Comparison of ENCODE assay signal across 9 mouse cellular contexts in genomic region chr19:56423370-56423769, GRCm38 (mm10). TPM values are rescaled to one million over a fixed set of nuclear protein-coding genes. Genes with fewer than 3 reads are reported as not detected.
DNase-seq lines count a peak whose midpoint lies in the region; ATAC-seq and TF ChIP-seq lines count a peak whose summit lies in the region.
"Had no signal": no experiment of that assay in that cellular context is flagged by ENCODE, and none has a peak within 500 bp of the region (broad histone marks: within the 10 kb centered on the region; RNA-seq: fewer than 3 reads in every experiment).

No protein-coding gene starts in this region.

- H3K9ac ChIP-seq in kidney, embryonic 15.5 days: no peak overlapping the region
- no peak overlapping the region for H3K9ac ChIP-seq in kidney, embryonic 14.5 days (ENCODE audit: low read depth, low read length)
- no peak overlapping the region for H3K9ac ChIP-seq in forebrain, embryonic 14.5 days (ENCODE audit: low read length)
- no peak overlapping the region for H3K9ac ChIP-seq in liver, embryonic 12.5 days

- TF ChIP-seq POLR2A in thymus, adult 2 months (IDR thresholded peaks at IDR 0.05; ENCODE audit: control insufficient read depth, extremely low read depth, insufficient read depth, low read length, poor library complexity): no peak

- peak; percentile 27; the same call in 1 of the 2 replicates for ATAC-seq in kidney, embryonic 15.5 days (replicated peaks; ENCODE audit: low FRiP score)
- no peak for ATAC-seq in kidney, embryonic 14.5 days (ENCODE audit: low FRiP score, low TSS enrichment)
- peak; percentile 26; the same call in 1 of the 2 replicates for ATAC-seq in forebrain, embryonic 14.5 days
- ATAC-seq in inflammation-experienced regulatory T-cells, adult 6 months: no peak
- no peak for ATAC-seq in liver, embryonic 12.5 days

- H3K27me3 ChIP-seq in kidney, embryonic 15.5 days: no peaks in the 10 kb centered on the region
- no peaks in the 10 kb centered on the region for H3K27me3 ChIP-seq in kidney, embryonic 14.5 days (ENCODE audit: control insufficient read depth, insufficient read depth, low read length)
- no peaks in the 10 kb centered on the region for H3K27me3 ChIP-seq in forebrain, embryonic 14.5 days (replicated peaks; ENCODE audit: control insufficient read depth, insufficient read depth, low read length)
- no peaks in the 10 kb centered on the region for H3K27me3 ChIP-seq in thymus, adult 2 months (ENCODE audit: control insufficient read depth, insufficient read depth, low read length)
- H3K27me3 ChIP-seq in liver, embryonic 12.5 days (replicated peaks): no peaks in the 10 kb centered on the region
- H3K27me3 ChIP-seq: megakaryocyte, embryonic 14.5 days had no signal

- TF ChIP-seq CTCF in thymus, adult 2 months (IDR thresholded peaks at IDR 0.05; ENCODE audit: borderline replicate concordance, control insufficient read depth, extremely low read depth, insufficient read depth, low read length, poor library complexity): no peak

- peak overlapping the region; percentile 18 for H3K27ac ChIP-seq in kidney, embryonic 15.5 days
- H3K27ac ChIP-seq in kidney, embryonic 14.5 days (ENCODE audit: low read depth, low read length): no peak overlapping the region
- H3K27ac ChIP-seq in forebrain, embryonic 14.5 days (ENCODE audit: low read depth, low read length): no peak overlapping the region
- H3K27ac ChIP-seq in thymus, adult 2 months (ENCODE audit: control insufficient read depth, insufficient read depth, low read length): no peak overlapping the region
- no peak overlapping the region for H3K27ac ChIP-seq in liver, embryonic 12.5 days

- H3K4me3 ChIP-seq in kidney, embryonic 15.5 days (replicated peaks): no peak overlapping the region
- H3K4me3 ChIP-seq in kidney, embryonic 14.5 days (ENCODE audit: low read length): no peak overlapping the region
- no peak overlapping the region for H3K4me3 ChIP-seq in forebrain, embryonic 14.5 days (ENCODE audit: low read depth, low read length)
- no peak overlapping the region for H3K4me3 ChIP-seq in thymus, adult 2 months (ENCODE audit: control insufficient read depth, insufficient read depth, low read length)
- no peak overlapping the region for H3K4me3 ChIP-seq in liver, embryonic 12.5 days
- H3K4me3 ChIP-seq: megakaryocyte, embryonic 14.5 days had no signal

- H3K9me3 ChIP-seq in kidney, embryonic 15.5 days (replicated peaks): no peaks in the 10 kb centered on the region
- no peaks in the 10 kb centered on the region for H3K9me3 ChIP-seq in kidney, embryonic 14.5 days (ENCODE audit: control insufficient read depth, low read length)
- H3K9me3 ChIP-seq in forebrain, embryonic 14.5 days (replicated peaks; ENCODE audit: control insufficient read depth, low read length): no peaks in the 10 kb centered on the region
- no peaks in the 10 kb centered on the region for H3K9me3 ChIP-seq in liver, embryonic 12.5 days (replicated peaks)
- H3K9me3 ChIP-seq: megakaryocyte, embryonic 14.5 days had no signal

- DNase-seq in brain, adult 2 months (ENCODE audit: low read depth, low spot score): peak; percentile 63
- peak; percentile 16 for DNase-seq in forebrain, embryonic 14.5 days (ENCODE audit: low spot score)
- DNase-seq in kidney, postnatal 36 days: peak; percentile 36 to 56
- DNase-seq in thymus, adult 2 months: no peak

- H3K4me1 ChIP-seq in kidney, embryonic 15.5 days: peaks cover 21% of the 10 kb centered on the region
- H3K4me1 ChIP-seq in kidney, embryonic 14.5 days (ENCODE audit: control insufficient read depth, insufficient read depth, low read length): peaks cover 8% of the 10 kb centered on the region; the same call in 1 of the 2 replicates
- peaks cover 3% of the 10 kb centered on the region for H3K4me1 ChIP-seq in forebrain, embryonic 14.5 days (ENCODE audit: control insufficient read depth, insufficient read depth, low read length)
- no peaks in the 10 kb centered on the region for H3K4me1 ChIP-seq in thymus, adult 2 months (replicated peaks; ENCODE audit: control insufficient read depth, insufficient read depth, low read length)
- 0 out of 2 replicates have a peak, but pooled peaks cover 5% of the 10 kb centered on the region for H3K4me1 ChIP-seq in liver, embryonic 12.5 days

- H3K4me2 ChIP-seq in kidney, embryonic 15.5 days: peak overlapping the region; percentile 20; the same call in 1 of the 2 replicates
- no peak overlapping the region for H3K4me2 ChIP-seq in kidney, embryonic 14.5 days (replicated peaks; ENCODE audit: low read depth, low read length)
- H3K4me2 ChIP-seq in forebrain, embryonic 14.5 days (ENCODE audit: low read length): no peak overlapping the region
- no peak overlapping the region for H3K4me2 ChIP-seq in liver, embryonic 12.5 days

- WGBS in kidney, embryonic 15.5 days: 46% methylated on average over 12 of the region's 12 CpGs
- 51% methylated on average over 12 of the region's 12 CpGs for WGBS in kidney, embryonic 14.5 days
- 55% methylated on average over 12 of the region's 12 CpGs for WGBS in forebrain, embryonic 14.5 days
- WGBS in thymus, adult 2 months: 94% methylated on average over 12 of the region's 12 CpGs
- 71% methylated on average over 12 of the region's 12 CpGs for WGBS in liver, embryonic 12.5 days (ENCODE audit: insufficient replicate concordance)

- H3K36me3 ChIP-seq in kidney, embryonic 15.5 days: peaks cover 2% of the 10 kb centered on the region; the same call in 1 of the 2 replicates
- H3K36me3 ChIP-seq in kidney, embryonic 14.5 days (ENCODE audit: control insufficient read depth, insufficient read depth, low read length): no peaks in the 10 kb centered on the region
- H3K36me3 ChIP-seq in forebrain, embryonic 14.5 days (ENCODE audit: control insufficient read depth, insufficient read depth, low read length): no peaks in the 10 kb centered on the region
- H3K36me3 ChIP-seq in thymus, adult 2 months (ENCODE audit: control insufficient read depth, insufficient read depth, low read length): no peaks in the 10 kb centered on the region
- H3K36me3 ChIP-seq in liver, embryonic 12.5 days: peaks cover 19% of the 10 kb centered on the region

RNA-seq across cellular contexts. Expression of gene Casp7, which starts 26.4 kb away (rescaled TPM):
- polyA plus RNA-seq in kidney, embryonic 15.5 days (2015; fragmentation: Nextera tagmentation; extraction: Ambion mirVana): 26.1 and 27.0 TPM in 2 replicates
- polyA plus RNA-seq in kidney, embryonic 14.5 days (2014; fragmentation: Nextera tagmentation; extraction: Ambion mirVana): 24.3 and 28.3 TPM in 2 replicates
- polyA plus RNA-seq in forebrain, embryonic 14.5 days (2014; fragmentation: Nextera tagmentation; extraction: Ambion mirVana): 13.1 and 17.4 TPM in 2 replicates
- 10 to 100 TPM; 29.6 to 38.3 (median 37.2) TPM for polyA plus RNA-seq in inflammation-experienced regulatory T-cells, adult 6 months (2017; shearing (Covaris generic))
- 19.6 and 21.3 TPM in 2 replicates for polyA plus RNA-seq in thymus, adult 2 months (2012; rRNA removed)
- 16.8 and 17.6 TPM in 2 replicates for polyA plus RNA-seq in liver, embryonic 12.5 days (2016; fragmentation: Nextera tagmentation; extraction: Ambion mirVana)

RNA-seq across cellular contexts. Expression of gene Nrap, which starts 33.5 kb away (rescaled TPM):
- polyA plus RNA-seq in kidney, embryonic 15.5 days (2015; fragmentation: Nextera tagmentation; extraction: Ambion mirVana): 0.36 and 0.55 TPM in 2 replicates
- polyA plus RNA-seq in kidney, embryonic 14.5 days (2014; fragmentation: Nextera tagmentation; extraction: Ambion mirVana): 0.19 TPM in 1 of 2 replicates, not detected in the other
- 0.14 and 0.55 TPM in 2 replicates for polyA plus RNA-seq in forebrain, embryonic 14.5 days (2014; fragmentation: Nextera tagmentation; extraction: Ambion mirVana)
- not detected for polyA plus RNA-seq in inflammation-experienced regulatory T-cells, adult 6 months (2017; shearing (Covaris generic))
- 0.47 and 4.3 TPM in 2 replicates for polyA plus RNA-seq in thymus, adult 2 months (2012; rRNA removed)
- polyA plus RNA-seq in liver, embryonic 12.5 days (2016; fragmentation: Nextera tagmentation; extraction: Ambion mirVana): 0.10 and 0.13 TPM in 2 replicates

RNA-seq across cellular contexts. Expression of gene Plekhs1, which starts 38.1 kb away (rescaled TPM):
- 0.74 and 1.0 TPM in 2 replicates for polyA plus RNA-seq in kidney, embryonic 15.5 days (2015; fragmentation: Nextera tagmentation; extraction: Ambion mirVana)
- 0.94 and 1.2 TPM in 2 replicates for polyA plus RNA-seq in kidney, embryonic 14.5 days (2014; fragmentation: Nextera tagmentation; extraction: Ambion mirVana)
- 0.28 TPM in 1 of 2 replicates, not detected in the other for polyA plus RNA-seq in forebrain, embryonic 14.5 days (2014; fragmentation: Nextera tagmentation; extraction: Ambion mirVana)
- polyA plus RNA-seq in inflammation-experienced regulatory T-cells, adult 6 months (2017; shearing (Covaris generic)): under 1 TPM in 1 of 3 experiments, not detected in 2; 0.55 TPM
- polyA plus RNA-seq in thymus, adult 2 months (2012; rRNA removed): 0.98 and 1.1 TPM in 2 replicates
- not detected in 2 replicates for polyA plus RNA-seq in liver, embryonic 12.5 days (2016; fragmentation: Nextera tagmentation; extraction: Ambion mirVana)

Comparison
In these comparisons a context has a peak if more than half of its experiments do, and no peak if none do; other contexts are left out.
1. ATAC-seq: peak in kidney, embryonic 15.5 days (single experiment) and forebrain, embryonic 14.5 days (single experiment); none in kidney, embryonic 14.5 days (single experiment), inflammation-experienced regulatory T-cells, adult 6 months (single experiment) and liver, embryonic 12.5 days (single experiment).